Mouse (Mus musculus) heart, adult 2 months (tissue): Measurements from ENCODE around the gene Galntl6.

Experiments used
- CTCF ChIP-seq: fragments of 200-600 bp; IDR thresholded peaks from 2 replicates; pipeline ENCODE4 v1.8.1; 2022; ENCODE audit warnings: antibody characterized with exemption, mild to moderate bottlenecking, moderate library complexity
- POLR2A ChIP-seq: fragments of 200-500 bp; IDR thresholded peaks from 2 replicates; pipeline ENCODE4 v1.6.1; 2011; ENCODE audit warnings: mild to moderate bottlenecking, low read depth, low read length, control low read depth; ENCODE audit not compliant: insufficient read depth

DNA sequence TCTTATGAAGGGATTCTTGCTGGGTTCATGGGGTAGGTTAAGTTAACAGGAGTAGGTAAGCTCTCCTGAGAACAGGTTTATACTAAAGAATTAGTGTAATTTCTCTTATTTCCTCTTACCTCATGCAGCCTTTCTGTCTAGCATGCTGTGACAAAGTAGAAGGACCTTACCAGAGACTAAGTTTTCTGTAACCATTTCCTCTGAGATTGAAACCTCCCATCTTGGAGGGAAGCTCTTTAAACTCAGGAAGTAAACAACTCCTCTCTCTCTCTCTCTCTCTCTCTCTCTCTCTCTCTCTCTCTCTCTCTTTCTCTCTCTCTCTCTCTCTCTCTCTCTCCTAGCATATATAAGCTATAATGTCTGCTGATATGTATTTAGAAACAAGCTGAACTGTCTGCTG lies 1153.6 kb downstream of the Galntl6 start:
- TF ChIP-seq CTCF (no peak), POLR2A (no peak)
